Mouse (Mus musculus) forebrain, embryonic 14.5 days (tissue): ENCODE results near the gene Rab11fip5. TPM values are rescaled to one million over a fixed set of nuclear protein-coding genes. Genes with fewer than 3 reads are reported as not detected.

ENCODE experiments used
- ATAC-seq: fragments of 200-750 bp; cut with Nextera tagmentation; 2 replicates; pipeline ENCODE4 v1.8.0; 2017; ENCODE audit warnings: mild to moderate bottlenecking, moderate library complexity
- DNase-seq: peaks from one replicate; pipeline ENCODE4 v3.0.0-alpha.2; 2015; ENCODE audit warnings: low spot score
- H3K27ac ChIP-seq: fragments of 300-500 bp; sonication (generic); 2 replicates; pipeline ENCODE4 v1.5.1; 2014; ENCODE audit warnings: low read depth, mild to moderate bottlenecking, control low read depth, low read length, moderate library complexity
- H3K27me3 ChIP-seq: fragments of 300-500 bp; sonication (generic); replicated peaks from 2 replicates; pipeline ENCODE4 v1.6.1; 2014; ENCODE audit warnings: low read length, control low read depth, mixed read lengths; ENCODE audit not compliant: control insufficient read depth, insufficient read depth
- H3K36me3 ChIP-seq: fragments of 300-500 bp; sonication (generic); 2 replicates; pipeline ENCODE4 v1.6.1; 2014; ENCODE audit warnings: low read length, control low read depth; ENCODE audit not compliant: control insufficient read depth, insufficient read depth
- H3K4me1 ChIP-seq: fragments of 300-500 bp; sonication (generic); 2 replicates; pipeline ENCODE4 v1.6.1; 2014; ENCODE audit warnings: antibody characterized with exemption, low read length, control low read depth; ENCODE audit not compliant: control insufficient read depth, insufficient read depth
- H3K4me2 ChIP-seq: fragments of 300-500 bp; sonication (generic); 2 replicates; pipeline ENCODE4 v1.6.1; 2014; ENCODE audit warnings: mild to moderate bottlenecking, control low read depth, low read length
- H3K4me3 ChIP-seq: fragments of 300-500 bp; sonication (generic); 2 replicates; pipeline ENCODE4 v1.5.1; 2014; ENCODE audit warnings: low read depth, low read length, control low read depth
- H3K9ac ChIP-seq: fragments of 300-500 bp; sonication (generic); 2 replicates; pipeline ENCODE4 v1.6.1; 2014; ENCODE audit warnings: mild to moderate bottlenecking, low read length, control low read depth, moderate library complexity
- H3K9me3 ChIP-seq: fragments of 300-500 bp; sonication (generic); replicated peaks from 2 replicates; pipeline ENCODE4 v1.6.1; 2016; ENCODE audit warnings: low read length, control low read depth, mixed read lengths; ENCODE audit not compliant: control insufficient read depth
- WGBS: fragments of 180-500 bp; shearing (Covaris S2); extraction: QIAGEN DNeasy Blood & Tissue Kit; methylation state at CpG from one replicate; pipeline ENCODE4 v1.1.7; 2014; 5-methylcytosine and 5-hydroxymethylcytosine counted together
- polyA plus RNA-seq: library from polyadenylated mRNA; unstranded; fragments of >200 nt; fragmentation: Nextera tagmentation; extraction: Ambion mirVana; gene quantifications from 2 replicates; pipeline ENCODE4 v1.2.1, GENCODE M21; 2014

Rab11fip5 gene
- polyA plus RNA-seq, 1 experiment from 2014 or later = 9.2 TPM

DNA sequence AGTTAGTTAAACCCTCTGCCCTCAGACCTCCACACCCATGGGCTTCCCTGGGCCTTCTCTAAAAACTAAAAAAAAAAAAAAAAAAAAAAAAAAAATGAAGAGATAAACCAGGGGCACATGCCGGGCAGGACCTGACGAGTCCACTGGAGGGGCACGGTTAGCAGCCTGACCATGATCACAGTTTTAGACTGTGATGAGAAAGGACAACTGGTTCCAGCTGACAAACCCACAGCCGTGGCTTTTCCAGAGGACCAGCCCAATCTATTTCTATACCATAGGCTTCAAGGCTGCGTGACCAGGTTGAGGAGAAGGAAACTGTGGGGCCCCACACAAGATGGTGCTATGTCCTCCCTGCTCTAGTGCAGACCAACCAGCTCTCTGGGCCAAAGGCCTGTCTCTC is 4.4 kb downstream of the Rab11fip5 start:
- Histone ChIP-seq H3K27ac (no peak overlapping the region), H3K36me3 (no peaks in the 10 kb centered on the region), H3K4me2 (no peak overlapping the region), H3K9ac (no peak overlapping the region), H3K9me3 (no peaks in the 10 kb centered on the region), H3K27me3 (no peaks in the 10 kb centered on the region), H3K4me1 (peaks cover 26% of the 10 kb centered on the region; the same call in 1 of the 2 replicates), H3K4me3 (no peak overlapping the region)
- DNase-seq (no peak), ATAC-seq (no peak)
- WGBS = 87% methylated on average over 5 of the region's 5 CpGs

DNA sequence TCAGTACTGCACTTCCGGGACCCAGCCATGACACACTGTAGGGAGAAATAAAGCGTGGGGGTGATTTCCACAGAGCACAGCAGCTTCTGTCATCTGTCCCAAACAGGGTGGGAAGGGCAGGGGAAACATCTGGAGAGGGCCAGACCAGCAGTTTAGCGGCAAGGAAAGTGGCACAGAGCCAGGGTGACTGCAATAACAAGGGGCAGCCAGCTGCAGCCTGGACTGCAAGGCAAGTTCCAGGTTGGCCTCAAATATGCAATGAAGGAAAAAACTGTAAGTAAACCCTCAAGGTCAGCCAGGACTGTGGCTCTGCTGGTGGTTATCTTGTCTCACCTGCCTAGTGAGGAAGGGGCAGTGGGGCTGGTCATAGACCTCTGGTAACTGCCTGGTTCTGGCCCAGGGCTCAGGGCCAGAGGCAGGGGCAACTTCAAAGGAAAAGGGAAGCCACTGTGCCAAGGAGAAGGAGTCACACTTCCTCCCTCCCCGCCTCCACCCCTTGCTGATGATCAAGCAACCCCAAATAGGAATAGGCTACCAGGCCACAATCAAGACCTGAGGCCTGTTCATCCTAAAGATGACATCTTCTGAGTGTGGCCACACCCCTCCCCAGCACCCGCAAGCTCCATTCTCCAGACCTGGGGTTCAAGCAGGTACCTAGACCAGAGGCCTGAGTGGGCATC is 5.1 kb downstream of the Rab11fip5 start:
- ATAC-seq (no peak), DNase-seq (no peak)
- Histone ChIP-seq H3K9me3 (no peaks in the 10 kb centered on the region), H3K4me1 (peaks cover 26% of the 10 kb centered on the region; the same call in 1 of the 2 replicates), H3K4me3 (no peak overlapping the region), H3K27me3 (no peaks in the 10 kb centered on the region), H3K9ac (no peak overlapping the region), H3K27ac (no peak overlapping the region), H3K36me3 (no peaks in the 10 kb centered on the region), H3K4me2 (no peak overlapping the region)
- WGBS = 76% methylated on average over 5 of the region's 5 CpGs

DNA sequence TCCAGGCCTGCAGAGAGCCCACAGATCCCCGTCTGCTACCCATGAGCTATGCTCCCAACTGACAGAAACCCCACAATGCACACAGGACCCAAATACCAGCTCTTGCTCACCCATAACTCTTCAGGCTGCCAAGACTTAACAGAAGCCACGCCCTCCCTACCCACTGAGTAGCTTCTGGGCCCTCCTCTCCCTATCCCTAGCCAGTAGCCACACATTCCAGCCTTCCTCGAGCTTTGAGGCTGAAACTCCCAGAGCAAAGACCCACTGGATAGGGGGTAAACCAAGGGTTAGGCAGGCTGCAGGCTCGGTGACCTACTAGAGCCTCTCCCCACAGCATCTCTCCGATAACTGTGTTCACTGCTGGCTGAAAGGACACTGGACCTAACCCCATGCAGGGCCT is 5.7 kb downstream of the Rab11fip5 start:
- Histone ChIP-seq H3K27ac (no peak overlapping the region), H3K27me3 (no peaks in the 10 kb centered on the region), H3K9ac (no peak overlapping the region), H3K9me3 (no peaks in the 10 kb centered on the region), H3K4me2 (no peak overlapping the region), H3K4me1 (peaks cover 23% of the 10 kb centered on the region; the same call in 1 of the 2 replicates), H3K36me3 (no peaks in the 10 kb centered on the region), H3K4me3 (no peak overlapping the region)
- DNase-seq = no peak
- 72% methylated on average over 5 of the region's 5 CpGs for WGBS
- ATAC-seq = no peak

DNA sequence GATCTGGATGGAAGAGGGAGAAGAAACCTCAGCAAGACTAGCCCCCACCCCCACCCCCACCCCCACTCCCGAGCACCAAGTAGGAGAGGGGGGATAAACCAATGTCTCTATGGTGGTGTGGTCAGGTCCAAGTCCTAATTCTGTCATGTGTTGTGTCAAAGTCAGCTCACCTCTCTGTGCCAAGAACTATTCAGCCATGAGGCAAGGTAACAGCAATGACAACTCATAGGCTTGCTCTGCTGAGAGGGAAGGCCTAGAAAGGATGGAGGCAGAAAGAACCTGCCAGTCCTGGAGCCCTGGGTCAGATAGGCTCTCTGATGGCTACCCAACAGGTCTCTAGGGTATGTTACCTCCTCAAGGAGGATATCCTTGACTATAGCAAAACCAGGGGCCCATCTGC is 6.3 kb downstream of the Rab11fip5 start:
- 94% methylated on average over 1 of the region's 1 CpGs for WGBS
- H3K9me3 ChIP-seq = no peaks in the 10 kb centered on the region

DNA sequence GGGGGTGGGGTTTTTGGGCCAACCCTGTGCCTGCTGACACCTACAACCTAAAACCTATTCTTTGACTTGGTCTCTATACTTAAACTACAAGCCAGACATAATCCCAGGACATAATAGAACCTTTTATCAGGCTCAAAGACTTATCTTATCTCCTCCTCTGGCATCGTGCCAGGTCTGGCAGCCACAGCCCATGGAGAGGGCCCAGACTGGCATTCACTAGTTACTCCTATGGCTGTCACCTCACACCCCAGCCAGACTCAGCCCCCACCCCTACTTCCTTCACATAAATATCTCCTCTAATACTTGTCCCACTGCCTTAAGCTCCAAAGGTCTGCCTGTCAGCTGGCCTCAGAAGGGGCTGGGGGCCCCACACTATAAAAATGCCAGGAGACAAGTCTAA is 8.0 kb downstream of the Rab11fip5 start:
- no peak overlapping the region for H3K4me3 ChIP-seq
- DNase-seq (peak; percentile 16), ATAC-seq (no peak)
- 68% methylated on average over 1 of the region's 1 CpGs for WGBS
- H3K9me3 ChIP-seq = no peaks in the 10 kb centered on the region
- H3K36me3 ChIP-seq = no peaks in the 10 kb centered on the region
- no peak overlapping the region for H3K27ac ChIP-seq
- no peak overlapping the region for H3K4me2 ChIP-seq
- peaks cover 5% of the 10 kb centered on the region; the same call in 1 of the 2 replicates for H3K4me1 ChIP-seq
- H3K9ac ChIP-seq = no peak overlapping the region
- H3K27me3 ChIP-seq = no peaks in the 10 kb centered on the region

More for the DNA sequence above, 6.3 kb downstream of the Rab11fip5 start:
- no peaks in the 10 kb centered on the region for H3K36me3 ChIP-seq
- H3K4me2 ChIP-seq = no peak overlapping the region
- peaks cover 18% of the 10 kb centered on the region; the same call in 1 of the 2 replicates for H3K4me1 ChIP-seq
- no peaks in the 10 kb centered on the region for H3K27me3 ChIP-seq
- DNase-seq = no peak
- no peak overlapping the region for H3K4me3 ChIP-seq
- H3K27ac ChIP-seq = no peak overlapping the region
- ATAC-seq = no peak
- no peak overlapping the region for H3K9ac ChIP-seq

DNA sequence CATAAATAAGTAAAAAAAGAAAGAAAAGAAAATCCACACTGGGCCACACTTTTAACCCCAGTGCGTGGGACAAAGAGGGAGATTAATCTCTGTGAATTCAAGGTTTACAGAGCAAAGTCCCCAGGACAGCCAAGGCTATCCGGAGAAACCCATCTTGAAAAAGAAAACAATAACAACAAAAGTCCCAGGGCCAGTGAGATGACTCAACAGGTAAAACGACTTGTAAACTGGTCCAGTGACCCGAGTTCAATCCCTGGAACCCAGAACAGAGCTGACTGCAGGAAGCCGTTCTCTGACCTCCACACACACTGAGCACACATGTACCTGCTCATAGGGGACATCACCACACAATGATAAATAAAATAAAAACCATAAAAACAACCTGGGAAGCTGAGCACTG is 10.0 kb downstream of the Rab11fip5 start:
- H3K4me2 ChIP-seq = no peak overlapping the region
- ATAC-seq (no peak), DNase-seq (no peak)
- H3K4me3 ChIP-seq = no peak overlapping the region
- H3K9me3 ChIP-seq = no peaks in the 10 kb centered on the region
- H3K36me3 ChIP-seq = no peaks in the 10 kb centered on the region
- WGBS = 87% methylated on average over 5 of the region's 5 CpGs
- no peak overlapping the region for H3K9ac ChIP-seq
- H3K27me3 ChIP-seq = no peaks in the 10 kb centered on the region
- peaks cover 5% of the 10 kb centered on the region; the same call in 1 of the 2 replicates for H3K4me1 ChIP-seq
- no peak overlapping the region for H3K27ac ChIP-seq

DNA sequence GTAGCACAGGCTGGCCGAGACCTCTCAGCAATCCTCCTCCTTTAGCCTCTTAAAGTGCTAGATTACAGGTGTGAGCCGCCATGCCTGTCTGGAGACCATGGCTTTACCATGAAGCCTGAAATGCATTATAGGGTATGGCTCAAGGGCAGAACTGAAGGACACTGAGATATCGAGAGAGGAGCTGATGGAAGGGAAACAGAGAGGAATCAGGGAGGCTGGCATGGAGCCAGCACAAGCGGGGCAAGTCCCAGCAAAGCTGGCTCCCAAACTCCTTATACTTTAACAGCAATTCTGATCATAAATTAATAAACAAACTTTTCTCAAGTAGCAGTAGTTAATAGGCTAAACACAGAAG is 10.6 kb downstream of the Rab11fip5 start:
- Histone ChIP-seq H3K36me3 (no peaks in the 10 kb centered on the region), H3K9me3 (no peaks in the 10 kb centered on the region), H3K4me1 (peaks cover 5% of the 10 kb centered on the region; the same call in 1 of the 2 replicates), H3K4me3 (no peak overlapping the region), H3K27ac (no peak overlapping the region), H3K27me3 (no peaks in the 10 kb centered on the region), H3K4me2 (no peak overlapping the region), H3K9ac (no peak overlapping the region)
- ATAC-seq (no peak), DNase-seq (no peak)
- 84% methylated on average over 4 of the region's 4 CpGs for WGBS

DNA sequence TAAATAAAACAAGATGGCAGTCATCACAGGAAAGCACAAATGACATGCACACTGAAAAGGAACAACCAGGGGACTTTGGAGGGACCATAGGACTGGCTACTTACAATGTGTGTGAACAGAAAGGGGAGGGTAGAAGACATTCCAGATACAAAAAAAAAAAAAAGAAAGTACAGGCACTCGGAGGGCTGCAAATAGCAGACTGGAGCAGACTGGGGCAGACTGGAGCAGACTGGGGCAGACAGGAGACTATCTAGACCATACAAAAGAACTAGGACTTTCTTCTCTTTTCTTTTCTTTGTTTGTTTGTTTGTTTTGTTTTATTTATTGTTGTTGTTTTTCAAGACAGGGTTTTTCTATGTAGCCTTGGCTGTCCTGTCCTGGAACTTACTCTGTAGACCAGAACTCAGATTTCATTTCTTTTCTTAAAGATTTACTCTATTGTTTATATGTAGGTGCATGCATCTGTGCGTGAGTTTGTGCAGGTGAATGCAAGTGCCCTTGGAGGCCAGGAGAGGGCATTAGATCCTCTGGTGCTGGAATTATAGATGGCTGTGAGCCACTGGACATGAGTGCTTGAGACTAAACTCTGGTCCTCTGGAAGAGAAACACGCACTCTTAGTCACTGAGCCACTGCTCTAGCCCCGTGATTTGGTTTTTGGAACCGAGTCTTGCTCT is 11.1 kb downstream of the Rab11fip5 start:
- no peaks in the 10 kb centered on the region for H3K27me3 ChIP-seq
- WGBS = 87% methylated on average over 5 of the region's 5 CpGs
- no peak overlapping the region for H3K4me3 ChIP-seq
- no peaks in the 10 kb centered on the region for H3K9me3 ChIP-seq
- no peaks in the 10 kb centered on the region for H3K36me3 ChIP-seq
- H3K27ac ChIP-seq = no peak overlapping the region
- DNase-seq (no peak), ATAC-seq (no peak)
- H3K4me1 ChIP-seq = peaks cover 5% of the 10 kb centered on the region; the same call in 1 of the 2 replicates
- no peak overlapping the region for H3K9ac ChIP-seq
- H3K4me2 ChIP-seq = no peak overlapping the region

DNA sequence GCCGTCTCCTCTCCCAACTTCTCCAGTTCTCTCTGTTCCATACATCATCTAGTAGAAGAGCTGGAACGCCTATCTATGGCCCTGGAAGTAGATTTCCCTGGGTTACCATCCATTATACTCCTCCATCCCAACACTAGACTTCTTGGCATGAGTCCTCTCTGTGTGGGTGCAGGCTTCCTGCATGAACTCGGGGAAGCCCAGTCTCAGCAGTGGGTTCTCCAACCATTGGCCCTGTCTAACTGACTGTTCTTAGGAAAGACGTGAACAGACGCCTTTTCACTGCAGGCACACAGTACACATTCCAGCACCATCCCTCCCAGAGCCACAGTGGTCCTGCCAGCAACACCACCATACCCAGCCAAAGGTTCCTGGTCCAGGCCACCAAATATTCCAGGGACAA is 11.8 kb downstream of the Rab11fip5 start:
- no peaks in the 10 kb centered on the region for H3K27me3 ChIP-seq
- WGBS = 89% methylated on average over 5 of the region's 5 CpGs
- no peaks in the 10 kb centered on the region for H3K36me3 ChIP-seq
- DNase-seq = no peak
- peaks cover 5% of the 10 kb centered on the region; the same call in 1 of the 2 replicates for H3K4me1 ChIP-seq
- H3K9me3 ChIP-seq = no peaks in the 10 kb centered on the region
- H3K4me2 ChIP-seq = no peak overlapping the region
- no peak for ATAC-seq
- no peak overlapping the region for H3K9ac ChIP-seq
- no peak overlapping the region for H3K4me3 ChIP-seq
- H3K27ac ChIP-seq = no peak overlapping the region
